Mouse (Mus musculus): Measurements from ENCODE around the gene Vmn1r88.

DNA sequence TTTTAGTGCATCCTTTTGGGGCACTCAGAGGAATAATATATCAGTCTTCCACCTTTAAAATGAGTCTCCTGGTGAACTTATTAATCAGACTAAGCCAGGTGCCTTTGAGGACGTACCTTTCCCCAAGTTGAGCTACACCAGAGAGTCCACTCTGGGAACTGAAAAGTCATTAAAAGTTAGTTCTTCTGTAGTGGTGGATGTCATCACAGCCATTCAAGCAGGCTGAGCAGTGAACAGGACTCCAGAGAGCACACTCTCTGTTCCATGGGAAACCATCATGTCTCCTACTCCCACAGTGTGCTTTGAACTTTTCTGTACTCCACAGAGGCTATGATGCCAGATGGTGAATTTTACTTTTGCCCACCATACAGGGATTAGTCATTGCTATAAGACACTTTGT is 19.3 kb upstream of the Vmn1r88 start, which contains the start of gene Vmn1r87:
- TF ChIP-seq CTCF (IDR thresholded peaks at IDR 0.05; ENCODE audit: insufficient read depth, low read depth, low read length) (no peak), POLR2A (IDR thresholded peaks at IDR 0.05; ENCODE audit: insufficient read depth, low read depth, low read length) (no peak)

All from olfactory bulb, adult 2 months (tissue).